Mouse (Mus musculus): Measurements from ENCODE around the gene Rce1.

Gene Rce1

DNA sequence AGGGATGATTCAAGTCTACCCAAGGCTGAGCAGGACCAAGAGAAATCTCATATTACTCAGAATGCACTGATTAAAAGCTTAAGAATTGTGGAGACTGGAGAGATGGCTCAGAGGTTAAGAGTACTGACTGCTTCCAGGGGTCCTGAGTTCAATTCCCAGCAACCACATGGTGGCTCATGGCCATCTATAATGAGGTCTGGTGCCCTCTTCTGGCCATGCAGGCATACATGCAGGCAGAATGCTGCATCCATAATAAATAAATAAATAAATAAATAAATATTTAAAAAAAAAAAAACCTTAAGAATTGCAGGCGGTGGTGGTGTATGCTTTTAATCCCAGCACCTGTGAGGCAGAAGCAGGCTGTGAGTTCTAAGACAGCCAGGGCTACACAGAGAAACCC is 52.2 kb downstream of the Rce1 start:
- in situ Hi-C loops (cut with MboI; ENCODE audit: unreplicated experiment in 2 of 2), result loop anchor here in 1 of 2 experiments (10.0 kb wide), 1 partner anchor 78 kb away; the partner anchor contains the start of gene 2010003K11Rik
